Mouse (Mus musculus) megakaryocyte, embryonic 14.5 days (primary cell): Measurements from ENCODE around the gene Ppp1ca.

Experiments
- FLI1 ChIP-seq: IDR thresholded peaks from 2 replicates; pipeline ENCODE4 v1.6.1; 2012; ENCODE audit warnings: low read length, inconsistent platforms, mixed read lengths
- GATA1 ChIP-seq: IDR thresholded peaks from 3 replicates; pipeline ENCODE4 v1.6.1; 2012; ENCODE audit warnings: mixed read lengths, low read length, inconsistent platforms, borderline replicate concordance

DNA sequence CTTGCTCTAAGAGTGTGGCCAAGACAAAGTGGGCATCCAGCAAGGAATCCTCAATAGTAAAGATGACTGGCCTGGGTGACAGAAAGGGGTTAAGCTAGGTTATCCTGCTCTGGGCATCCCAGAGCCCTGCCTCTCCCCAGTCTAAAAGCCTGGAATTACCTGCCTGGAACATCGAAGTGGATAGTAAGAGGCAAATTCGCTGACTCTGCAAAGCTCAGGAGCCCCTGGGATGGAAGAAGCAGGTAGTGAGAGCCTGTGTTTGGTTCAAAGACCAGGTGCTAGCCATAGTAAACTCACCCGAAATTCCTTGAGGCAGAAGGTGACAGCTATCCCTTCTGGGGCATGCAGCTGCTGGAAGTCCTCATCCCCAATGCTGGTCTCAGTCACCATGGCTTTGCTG, 5.3 kb downstream of the Ppp1ca start:
- TF ChIP-seq GATA1 (no peak), FLI1 (no peak)
